Mouse (Mus musculus): ENCODE measurements around the gene Usp31. TPM values are rescaled to one million over a fixed set of nuclear protein-coding genes. Genes with fewer than 3 reads are reported as not detected.
A peak's percentile ranks its signal among the peaks of the same experiment; 100 is the strongest.

Usp31 gene
- total and polyA plus RNA-seq, 3 experiments, result 6.4 to 9.1 (median 7.5) TPM

DNA sequence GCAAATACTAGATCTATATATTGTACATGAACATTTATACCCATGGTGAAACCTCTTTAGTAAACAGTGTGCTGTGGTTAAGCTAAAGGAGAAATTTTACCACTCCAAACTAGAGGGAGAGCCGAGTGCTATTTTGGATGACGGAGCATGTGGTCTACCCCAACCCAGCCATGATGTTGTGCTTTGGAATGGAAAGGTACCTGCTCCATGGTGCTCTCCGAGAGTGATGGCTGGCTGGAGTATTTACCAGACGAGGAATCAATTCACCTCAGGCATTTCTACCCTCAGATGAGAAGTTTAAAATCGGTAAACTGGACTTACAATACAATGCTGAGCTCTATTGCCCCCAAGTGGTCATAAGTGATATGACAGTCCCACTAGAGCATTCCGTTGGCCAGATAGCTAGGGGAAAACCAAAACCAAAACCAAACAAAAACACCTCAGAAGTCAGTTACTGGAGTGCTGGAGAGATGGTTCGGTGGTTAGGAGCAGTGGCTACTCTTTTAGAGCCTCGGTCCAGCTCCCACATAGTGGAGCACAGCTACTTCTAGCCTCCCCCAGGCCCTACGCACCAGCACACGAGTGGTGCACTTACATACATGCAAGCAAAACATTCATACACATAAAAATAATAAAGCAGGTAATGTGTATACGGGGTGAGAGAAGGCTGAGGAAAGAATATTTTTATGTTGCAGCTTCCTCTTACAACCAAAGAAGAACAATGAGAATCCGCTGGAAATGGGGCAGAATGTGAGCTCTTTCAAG is 65.9 kb downstream of the Usp31 start (continued):
- TF ChIP-seq NRF1 (IDR thresholded peaks at IDR 0.05; ENCODE audit: low read depth, low read length) (no peak), MAFK (IDR thresholded peaks at IDR 0.05; ENCODE audit: insufficient replicate concordance, low read length) (no peak), MAZ (IDR thresholded peaks at IDR 0.05; ENCODE audit: low read depth, low read length) (no peak), USF1 (IDR thresholded peaks at IDR 0.05; ENCODE audit: low read depth, low read length) (no peak), E2F4 (IDR thresholded peaks at IDR 0.05; ENCODE audit: insufficient replicate concordance, low read depth, low read length) (no peak), CHD1 (IDR thresholded peaks at IDR 0.05; ENCODE audit: low read depth, low read length) (no peak), IRF4 (IDR thresholded peaks at IDR 0.05; ENCODE audit: low read depth, low read length) (no peak), RAD21 (IDR thresholded peaks at IDR 0.05; ENCODE audit: low read depth, low read length) (peak; percentile 62), MEF2A (IDR thresholded peaks at IDR 0.05; ENCODE audit: borderline replicate concordance, low read depth, low read length) (peak; percentile 34; the same call in 1 of the 2 replicates), POLR2A (IDR thresholded peaks at IDR 0.05; ENCODE audit: low read depth, low read length) (no peak), MAX (IDR thresholded peaks at IDR 0.05; ENCODE audit: low read length) (no peak)

DNA sequence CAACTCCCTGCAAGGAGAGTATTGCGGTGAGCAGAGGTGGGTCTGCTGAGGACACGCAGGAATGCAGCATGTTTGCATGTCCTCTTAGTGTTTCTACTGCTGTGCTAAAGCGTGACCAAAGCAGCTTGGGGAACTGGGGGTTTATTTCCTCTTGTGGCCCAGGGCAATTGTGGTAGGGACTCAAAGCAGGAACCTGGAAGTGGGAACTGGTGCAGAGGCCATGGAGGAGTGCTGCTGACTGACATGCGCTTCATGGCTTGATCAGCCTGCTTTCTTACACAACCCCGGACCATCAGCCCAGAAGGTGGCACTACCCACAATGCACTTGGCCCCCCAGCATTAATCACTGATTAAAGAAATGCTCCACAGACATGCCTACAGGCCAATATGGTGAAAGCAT is 70.3 kb downstream of the Usp31 start:
- TF ChIP-seq ZKSCAN1 (IDR thresholded peaks at IDR 0.05; ENCODE audit: borderline replicate concordance, low read depth, low read length) (no peak), CHD2 (IDR thresholded peaks at IDR 0.05; ENCODE audit: low read length) (no peak), SIN3A (IDR thresholded peaks at IDR 0.05; ENCODE audit: low read length) (no peak), MAX (IDR thresholded peaks at IDR 0.05; ENCODE audit: low read length) (no peak), POLR2AphosphoS2 (IDR thresholded peaks at IDR 0.05; ENCODE audit: low read depth, low read length) (no peak), IRF4 (IDR thresholded peaks at IDR 0.05; ENCODE audit: low read depth, low read length) (no peak), JUN (IDR thresholded peaks at IDR 0.05; ENCODE audit: insufficient read depth, low read depth, low read length) (no peak), ZC3H11A (IDR thresholded peaks at IDR 0.05; ENCODE audit: low read depth, low read length) (no peak), POLR2A (IDR thresholded peaks at IDR 0.05; ENCODE audit: low read depth, low read length) (no peak)
- Histone ChIP-seq H3K27ac (ENCODE audit: insufficient read depth, low read depth) (no peak overlapping the region), H3K4me1 (ENCODE audit: control insufficient read depth in 1 of 2, insufficient read depth in 2 of 2) (peaks cover 0 to 21% of the 10 kb centered on the region in 2 experiments; a peak in 2 of 4 replicates), H3K4me2 (ENCODE audit: insufficient read depth, low read depth, poor library complexity, severe bottlenecking) (no peak overlapping the region), H3K27me3 (replicated peaks) (no peaks in the 10 kb centered on the region), H3K36me3 (replicated peaks in 1 of 2; ENCODE audit: control insufficient read depth in 1 of 2, insufficient read depth in 1 of 2, low read length in 1 of 2) (no peaks in the 10 kb centered on the region), H3K9me3 (replicated peaks; ENCODE audit: low read length) (no peaks in the 10 kb centered on the region), H3K9ac (ENCODE audit: insufficient read depth, low read depth) (no peak overlapping the region), H3K4me3 (replicated peaks in 1 of 3; ENCODE audit: low read depth in 2 of 3, low read length in 2 of 3, poor library complexity in 1 of 3) (no peak overlapping the region), H3K79me2 (replicated peaks; ENCODE audit: control insufficient read depth, extremely low read depth, insufficient read depth, poor library complexity, severe bottlenecking) (no peaks in the 10 kb centered on the region)
- dilution Hi-C loops (cut with MboI; ENCODE audit: extremely low pct_ligation_motif_present, extremely low pct_unique_long_range_greater_than_20kb, low sequenced_read_pairs) (no loop called here), in situ Hi-C loops (cut with MboI; ENCODE audit: low pct_ligation_motif_present, low pct_unique_long_range_greater_than_20kb, low sequenced_read_pairs) (no loop called here)
- peak; percentile 6 for DNase-seq (ENCODE audit: extremely low read depth)

DNA sequence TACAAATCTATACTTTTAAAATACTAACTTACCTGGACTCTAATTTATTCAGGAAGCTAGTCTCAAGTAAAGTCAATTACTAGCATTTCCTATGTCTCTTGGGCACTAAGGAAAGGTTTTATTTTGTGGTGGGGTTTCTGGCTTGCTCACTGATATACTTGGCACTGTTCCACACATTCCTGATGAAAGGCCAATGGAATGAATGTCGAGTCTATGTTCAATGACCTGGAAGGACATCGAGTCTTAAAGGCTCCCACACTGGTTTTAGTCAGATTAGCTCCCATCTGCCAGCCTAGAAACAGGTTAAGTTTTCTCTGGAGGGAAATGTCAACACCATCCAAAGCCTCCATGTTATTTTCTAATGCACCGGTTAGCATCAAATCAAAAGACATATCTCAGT is 72.8 kb downstream of the Usp31 start:
- TF ChIP-seq HCFC1 (IDR thresholded peaks at IDR 0.05; ENCODE audit: low read depth, low read length) (no peak), CHD1 (IDR thresholded peaks at IDR 0.05; ENCODE audit: low read depth, low read length) (no peak), ELF1 (IDR thresholded peaks at IDR 0.05; ENCODE audit: low read depth, low read length) (no peak), EP300 (IDR thresholded peaks at IDR 0.05; ENCODE audit: low read length) (no peak), BHLHE40 (IDR thresholded peaks at IDR 0.05; ENCODE audit: low read depth, low read length) (no peak), KAT2A (IDR thresholded peaks at IDR 0.05; ENCODE audit: insufficient replicate concordance, low read length) (no peak), ZMIZ1 (IDR thresholded peaks at IDR 0.05; ENCODE audit: low read depth, low read length) (no peak), SIN3A (IDR thresholded peaks at IDR 0.05; ENCODE audit: low read length) (no peak), JUND (conservative IDR thresholded peaks at IDR 0.05; ENCODE audit: low read depth, low read length) (no peak)
- Histone ChIP-seq H3K9ac (ENCODE audit: insufficient read depth, low read depth) (no peak overlapping the region), H3K4me1 (ENCODE audit: control insufficient read depth in 1 of 2, insufficient read depth in 2 of 2) (peaks cover 0 to 13% of the 10 kb centered on the region in 2 experiments; a peak in 2 of 4 replicates), H3K4me3 (replicated peaks in 1 of 3; ENCODE audit: low read depth in 2 of 3, low read length in 2 of 3, poor library complexity in 1 of 3) (no peak overlapping the region), H3K27ac (ENCODE audit: insufficient read depth, low read depth) (no peak overlapping the region), H3K36me3 (replicated peaks in 1 of 2; ENCODE audit: control insufficient read depth in 1 of 2, insufficient read depth in 1 of 2, low read length in 1 of 2) (no peaks in the 10 kb centered on the region), H3K4me2 (ENCODE audit: insufficient read depth, low read depth, poor library complexity, severe bottlenecking) (no peak overlapping the region), H3K79me2 (replicated peaks; ENCODE audit: control insufficient read depth, extremely low read depth, insufficient read depth, poor library complexity, severe bottlenecking) (no peaks in the 10 kb centered on the region), H3K9me3 (replicated peaks; ENCODE audit: low read length) (no peaks in the 10 kb centered on the region), H3K27me3 (replicated peaks) (no peaks in the 10 kb centered on the region)
- in situ Hi-C loops (cut with MboI; ENCODE audit: low pct_ligation_motif_present, low pct_unique_long_range_greater_than_20kb, low sequenced_read_pairs) (no loop called here), dilution Hi-C loops (cut with MboI; ENCODE audit: extremely low pct_ligation_motif_present, extremely low pct_unique_long_range_greater_than_20kb, low sequenced_read_pairs) (no loop called here)
- DNase-seq (ENCODE audit: extremely low read depth), result no peak

Measured in CH12.LX (cell line).